Mouse (Mus musculus) ES-E14 (cell line): ENCODE results near the gene Calm1. TPM values are rescaled to one million over a fixed set of nuclear protein-coding genes. Genes with fewer than 3 reads are reported as not detected.

Source experiments
- DNase-seq: peaks from one replicate; pipeline ENCODE4 v3.0.0-alpha.2; 2013; ENCODE audit warnings: low read depth, low spot score
- H3K27ac ChIP-seq: 2 replicates; pipeline ENCODE4 v1.5.1; 2012; ENCODE audit warnings: low read depth, mild to moderate bottlenecking, low read length, moderate library complexity, mixed read lengths; ENCODE audit not compliant: poor library complexity, insufficient read depth, severe bottlenecking
- H3K36me3 ChIP-seq: 2 replicates; pipeline ENCODE4 v1.6.1; 2012; ENCODE audit warnings: mild to moderate bottlenecking, low read length, moderate library complexity, mixed read lengths; ENCODE audit not compliant: control insufficient read depth, poor library complexity, insufficient read depth, severe bottlenecking
- H3K4me1 ChIP-seq, 2 experiments: fragments of 150-350 bp in 1 of 2; sonication (generic) in 1 of 2; 2 replicates each; pipeline ENCODE4 v1.6.1; 2012; ENCODE audit warnings: low read length in 2 of 2, mild to moderate bottlenecking in 1 of 2, mixed read lengths in 1 of 2; ENCODE audit not compliant: control insufficient read depth in 2 of 2, insufficient read depth in 2 of 2, poor library complexity in 1 of 2
- H3K4me3 ChIP-seq, 2 experiments: fragments of 150-350 bp in 1 of 2; sonication (generic) in 1 of 2; 2 replicates each; pipeline ENCODE4 v1.5.1; 2012; ENCODE audit warnings: low read length in 2 of 2, low read depth in 1 of 2, mild to moderate bottlenecking in 1 of 2, mixed read lengths in 1 of 2; ENCODE audit not compliant: insufficient read depth in 1 of 2, poor library complexity in 1 of 2, severe bottlenecking in 1 of 2
- H3K9ac ChIP-seq: 2 replicates; pipeline ENCODE4 v1.6.1; 2012; ENCODE audit warnings: low read depth, mild to moderate bottlenecking, low read length, mixed read lengths; ENCODE audit not compliant: poor library complexity, insufficient read depth, severe bottlenecking
- H3K9me3 ChIP-seq: fragments of 150-350 bp; sonication (generic); 2 replicates; pipeline ENCODE4 v1.6.1; 2012; ENCODE audit warnings: low read depth, mild to moderate bottlenecking, low read length; ENCODE audit not compliant: control insufficient read depth, insufficient read depth
- CHD2 ChIP-seq: IDR thresholded peaks from 2 replicates; pipeline ENCODE4 v1.6.1; 2014; ENCODE audit warnings: mild to moderate bottlenecking, low read depth, low read length, inconsistent platforms
- HCFC1 ChIP-seq: IDR thresholded peaks from 2 replicates; pipeline ENCODE4 v1.6.1; 2012; ENCODE audit warnings: low read length, inconsistent platforms, borderline replicate concordance; ENCODE audit not compliant: insufficient read depth
- MAFK ChIP-seq: IDR thresholded peaks from 2 replicates; pipeline ENCODE4 v1.6.1; 2014; ENCODE audit warnings: mild to moderate bottlenecking, low read depth, low read length, inconsistent platforms; ENCODE audit not compliant: insufficient read depth
- ZC3H11A ChIP-seq: IDR thresholded peaks from 2 replicates; pipeline ENCODE4 v1.6.1; 2012; ENCODE audit warnings: low read depth, mild to moderate bottlenecking, inconsistent platforms, low read length, borderline replicate concordance
- ZNF384 ChIP-seq: IDR thresholded peaks from 2 replicates; pipeline ENCODE4 v1.6.1; 2012; ENCODE audit warnings: low read depth, low read length, inconsistent platforms
- in situ Hi-C, 2 experiments: fragments of 600-800 bp; cut with MboI; formaldehyde crosslinking; loops; one replicate each; pipeline ENCODE4 v1.15.1; 2025; ENCODE audit warnings: low sequenced_read_pairs in 2 of 2, inconsistent platforms in 1 of 2; ENCODE audit not compliant: unreplicated experiment in 2 of 2
- total RNA-seq: library from RNA; depleted of rRNA; stranded (reverse); fragments of 300-350 nt; gene quantifications from 2 replicates; pipeline ENCODE4 v1.2.3, GENCODE M21; 2012

The Calm1 gene
- total RNA-seq, 1 experiment: 537 TPM

- peak overlapping the region; percentile 76; the same call in 1 of the 2 replicates for H3K27ac ChIP-seq
- in situ Hi-C loops: no loop called here
Measured at GRCm38 (mm10) chr12:100187756-100188430, 11.3 kb upstream of the Calm1 start.

DNA sequence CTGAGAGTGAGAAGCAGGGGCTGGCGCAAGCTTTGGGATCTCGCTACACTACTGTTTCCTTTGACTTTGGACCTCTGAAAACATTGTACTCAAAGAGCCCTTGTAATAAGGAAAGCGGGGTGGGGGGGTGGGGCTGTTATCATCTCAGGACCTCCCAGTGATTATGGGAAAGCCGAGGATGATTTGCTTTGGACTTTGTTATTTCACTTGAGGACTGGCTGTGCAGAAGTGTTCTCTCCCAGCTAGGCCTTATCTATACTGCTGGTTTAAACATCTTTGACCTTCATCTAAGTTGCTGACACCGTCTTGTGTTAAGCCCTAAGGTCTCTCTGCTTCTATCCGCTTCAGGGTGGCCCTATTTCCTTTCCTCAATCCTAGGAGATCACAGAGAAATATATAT lies 8.4 kb upstream of the Calm1 start:
- TF ChIP-seq ZNF384 (no peak), CHD2 (no peak), ZC3H11A (no peak), MAFK (no peak), HCFC1 (no peak)
- H3K9me3 ChIP-seq: no peaks in the 10 kb centered on the region

More at GRCm38 (mm10) chr12:100187756-100188430, 11.3 kb upstream of the Calm1 start:
- peak overlapping the region; percentile 83 for H3K9ac ChIP-seq
- H3K4me1 ChIP-seq: peaks cover 0 to 7% of the 10 kb centered on the region in 2 experiments; a peak in 1 of 4 replicates
- H3K36me3 ChIP-seq: no peaks in the 10 kb centered on the region
- H3K4me3 ChIP-seq: peak overlapping the region; percentile 65 to 74
- no peaks in the 10 kb centered on the region for H3K9me3 ChIP-seq
- DNase-seq: no peak
- no peak for TF ChIP-seq MAFK
- TF ChIP-seq ZC3H11A: no peak
- TF ChIP-seq ZNF384: no peak
- TF ChIP-seq HCFC1: no peak
- TF ChIP-seq CHD2: no peak

GRCm38 (mm10) chr12:100194181-100194580 lies 5.1 kb upstream of the Calm1 start:
- in situ Hi-C loops: no loop called here
- DNase-seq: no peak

More for the DNA sequence above, 8.4 kb upstream of the Calm1 start:
- no peaks in the 10 kb centered on the region for H3K36me3 ChIP-seq
- DNase-seq: no peak
- no peak overlapping the region for H3K9ac ChIP-seq
- in situ Hi-C loops: no loop called here
- H3K4me1 ChIP-seq: peaks cover 0 to 8% of the 10 kb centered on the region in 2 experiments; a peak in 1 of 4 replicates
- no peak overlapping the region for H3K27ac ChIP-seq
- H3K4me3 ChIP-seq: no peak overlapping the region

GRCm38 (mm10) chr12:100196786-100197185 lies 2.4 kb upstream of the Calm1 start:
- no peak for TF ChIP-seq CHD2
- TF ChIP-seq ZC3H11A: no peak
- no peak for TF ChIP-seq HCFC1
- no peak for TF ChIP-seq MAFK
- TF ChIP-seq ZNF384: no peak
- Histone ChIP-seq H3K27ac (no peak overlapping the region), H3K9ac (no peak overlapping the region), H3K9me3 (no peaks in the 10 kb centered on the region), H3K4me3 (no peak overlapping the region), H3K4me1 (peaks cover 0 to 6% of the 10 kb centered on the region in 2 experiments; a peak in 3 of 4 replicates), H3K36me3 (no peaks in the 10 kb centered on the region)
- no peak for DNase-seq
- in situ Hi-C loops: no loop called here

More at GRCm38 (mm10) chr12:100194181-100194580, 5.1 kb upstream of the Calm1 start:
- peaks cover 0 to 8% of the 10 kb centered on the region in 2 experiments; a peak in 1 of 4 replicates for H3K4me1 ChIP-seq
- H3K9me3 ChIP-seq: no peaks in the 10 kb centered on the region
- no peak overlapping the region for H3K4me3 ChIP-seq
- H3K9ac ChIP-seq: no peak overlapping the region
- TF ChIP-seq ZNF384 (no peak), ZC3H11A (no peak), CHD2 (no peak), HCFC1 (no peak), MAFK (no peak)
- no peaks in the 10 kb centered on the region for H3K36me3 ChIP-seq
- no peak overlapping the region for H3K27ac ChIP-seq
